Mouse (Mus musculus): ENCODE results near the gene Ctdnep1. TPM values are rescaled to one million over a fixed set of nuclear protein-coding genes. Genes with fewer than 3 reads are reported as not detected.

The Ctdnep1 gene
- polyA plus RNA-seq, 1 experiment from 2014 or later: 20.7 TPM

GRCm38 (mm10) chr11:69937385-69937784 lies 43.6 kb upstream of the Ctdnep1 start:
- 36% methylated on average over 4 of the region's 4 CpGs for WGBS
- H3K4me2 ChIP-seq (ENCODE audit: low read depth, low read length): no peak overlapping the region
- H3K9me3 ChIP-seq (ENCODE audit: control insufficient read depth, low read length): no peaks in the 10 kb centered on the region
- no peak overlapping the region for H3K4me3 ChIP-seq (ENCODE audit: low read length)
- H3K27ac ChIP-seq (ENCODE audit: low read length): 0 out of 2 replicates have a peak overlapping the region, but pooled peaks have one; percentile 46
- no peak for ATAC-seq
- 0 out of 2 replicates have a peak, but pooled peaks cover 3% of the 10 kb centered on the region for H3K27me3 ChIP-seq (replicated peaks; ENCODE audit: control insufficient read depth, insufficient read depth, low read length)
- peaks cover 35% of the 10 kb centered on the region for H3K4me1 ChIP-seq (ENCODE audit: control insufficient read depth, insufficient read depth, low read length)
- H3K9ac ChIP-seq (ENCODE audit: low read depth, low read length): 0 out of 2 replicates have a peak overlapping the region, but pooled peaks have one; percentile 22
- H3K36me3 ChIP-seq (ENCODE audit: control insufficient read depth, insufficient read depth, low read length): no peaks in the 10 kb centered on the region

GRCm38 (mm10) chr11:69937834-69938233 lies 43.1 kb upstream of the Ctdnep1 start:
- H3K4me2 ChIP-seq (ENCODE audit: low read depth, low read length): no peak overlapping the region
- H3K27me3 ChIP-seq (replicated peaks; ENCODE audit: control insufficient read depth, insufficient read depth, low read length): 0 out of 2 replicates have a peak, but pooled peaks cover 3% of the 10 kb centered on the region
- 76% methylated on average over 5 of the region's 5 CpGs for WGBS
- 0 out of 2 replicates have a peak overlapping the region, but pooled peaks have one; percentile 46 for H3K27ac ChIP-seq (ENCODE audit: low read length)
- H3K4me1 ChIP-seq (ENCODE audit: control insufficient read depth, insufficient read depth, low read length): peaks cover 35% of the 10 kb centered on the region
- 0 out of 2 replicates have a peak overlapping the region, but pooled peaks have one; percentile 22 for H3K9ac ChIP-seq (ENCODE audit: low read depth, low read length)
- H3K4me3 ChIP-seq (ENCODE audit: low read length): no peak overlapping the region
- ATAC-seq: no peak
- no peaks in the 10 kb centered on the region for H3K9me3 ChIP-seq (ENCODE audit: control insufficient read depth, low read length)
- no peaks in the 10 kb centered on the region for H3K36me3 ChIP-seq (ENCODE audit: control insufficient read depth, insufficient read depth, low read length)

GRCm38 (mm10) chr11:69938401-69938979 lies 42.5 kb upstream of the Ctdnep1 start:
- H3K9me3 ChIP-seq (ENCODE audit: control insufficient read depth, low read length): no peaks in the 10 kb centered on the region
- H3K4me3 ChIP-seq (ENCODE audit: low read length): no peak overlapping the region
- H3K4me2 ChIP-seq (ENCODE audit: low read depth, low read length): no peak overlapping the region
- 27% methylated on average over 9 of the region's 9 CpGs for WGBS
- H3K27me3 ChIP-seq (replicated peaks; ENCODE audit: control insufficient read depth, insufficient read depth, low read length): 0 out of 2 replicates have a peak, but pooled peaks cover 3% of the 10 kb centered on the region
- H3K36me3 ChIP-seq (ENCODE audit: control insufficient read depth, insufficient read depth, low read length): no peaks in the 10 kb centered on the region
- no peak overlapping the region for H3K27ac ChIP-seq (ENCODE audit: low read length)
- ATAC-seq: no peak
- H3K9ac ChIP-seq (ENCODE audit: low read depth, low read length): no peak overlapping the region
- peaks cover 35% of the 10 kb centered on the region for H3K4me1 ChIP-seq (ENCODE audit: control insufficient read depth, insufficient read depth, low read length)

- Histone ChIP-seq H3K36me3 (ENCODE audit: control insufficient read depth, insufficient read depth, low read length) (no peaks in the 10 kb centered on the region; the same call in 1 of the 2 replicates), H3K27me3 (replicated peaks; ENCODE audit: control insufficient read depth, insufficient read depth, low read length) (0 out of 2 replicates have a peak, but pooled peaks cover 3% of the 10 kb centered on the region), H3K9me3 (ENCODE audit: control insufficient read depth, low read length) (no peaks in the 10 kb centered on the region), H3K27ac (ENCODE audit: low read length) (no peak overlapping the region), H3K4me3 (ENCODE audit: low read length) (no peak overlapping the region), H3K4me2 (ENCODE audit: low read depth, low read length) (no peak overlapping the region), H3K9ac (ENCODE audit: low read depth, low read length) (no peak overlapping the region), H3K4me1 (ENCODE audit: control insufficient read depth, insufficient read depth, low read length) (peaks cover 35% of the 10 kb centered on the region)
- ATAC-seq: no peak
- WGBS: 68% methylated on average over 5 of the region's 5 CpGs
These were observed 41.8 kb upstream of the Ctdnep1 start for GRCm38 (mm10) chr11:69939181-69939580.

GRCm38 (mm10) chr11:69939731-69940130 lies 41.2 kb upstream of the Ctdnep1 start:
- no peaks in the 10 kb centered on the region for H3K9me3 ChIP-seq (ENCODE audit: control insufficient read depth, low read length)
- no peak overlapping the region for H3K4me3 ChIP-seq (ENCODE audit: low read length)
- no peak overlapping the region for H3K9ac ChIP-seq (ENCODE audit: low read depth, low read length)
- no peak overlapping the region for H3K27ac ChIP-seq (ENCODE audit: low read length)
- 94% methylated on average over 17 of the region's 17 CpGs for WGBS
- H3K4me1 ChIP-seq (ENCODE audit: control insufficient read depth, insufficient read depth, low read length): peaks cover 32% of the 10 kb centered on the region
- no peak for ATAC-seq
- H3K36me3 ChIP-seq (ENCODE audit: control insufficient read depth, insufficient read depth, low read length): no peaks in the 10 kb centered on the region; the same call in 1 of the 2 replicates
- no peak overlapping the region for H3K4me2 ChIP-seq (ENCODE audit: low read depth, low read length)
- H3K27me3 ChIP-seq (replicated peaks; ENCODE audit: control insufficient read depth, insufficient read depth, low read length): 0 out of 2 replicates have a peak, but pooled peaks cover 3% of the 10 kb centered on the region

GRCm38 (mm10) chr11:69940962-69941361 lies 40.0 kb upstream of the Ctdnep1 start:
- no peak for ATAC-seq
- H3K4me1 ChIP-seq (ENCODE audit: control insufficient read depth, insufficient read depth, low read length): peaks cover 23% of the 10 kb centered on the region
- H3K9ac ChIP-seq (ENCODE audit: low read depth, low read length): no peak overlapping the region
- no peaks in the 10 kb centered on the region for H3K9me3 ChIP-seq (ENCODE audit: control insufficient read depth, low read length)
- H3K36me3 ChIP-seq (ENCODE audit: control insufficient read depth, insufficient read depth, low read length): no peaks in the 10 kb centered on the region; the same call in 1 of the 2 replicates
- 0 out of 2 replicates have a peak, but pooled peaks cover 3% of the 10 kb centered on the region for H3K27me3 ChIP-seq (replicated peaks; ENCODE audit: control insufficient read depth, insufficient read depth, low read length)
- 67% methylated on average over 4 of the region's 4 CpGs for WGBS
- no peak overlapping the region for H3K27ac ChIP-seq (ENCODE audit: low read length)
- no peak overlapping the region for H3K4me2 ChIP-seq (ENCODE audit: low read depth, low read length)
- H3K4me3 ChIP-seq (ENCODE audit: low read length): no peak overlapping the region

GRCm38 (mm10) chr11:69945216-69945615 lies 35.7 kb upstream of the Ctdnep1 start:
- H3K4me3 ChIP-seq (ENCODE audit: low read length): no peak overlapping the region

GRCm38 (mm10) chr11:69945997-69946891 lies 34.7 kb upstream of the Ctdnep1 start:
- no peaks in the 10 kb centered on the region; the same call in 1 of the 2 replicates for H3K36me3 ChIP-seq (ENCODE audit: control insufficient read depth, insufficient read depth, low read length)
- H3K4me2 ChIP-seq (ENCODE audit: low read depth, low read length): peak overlapping the region; percentile 83
- no peak for ATAC-seq
- WGBS: 86% methylated on average over 18 of the region's 18 CpGs
- no peaks in the 10 kb centered on the region for H3K9me3 ChIP-seq (ENCODE audit: control insufficient read depth, low read length)
- 0 out of 2 replicates have a peak overlapping the region, but pooled peaks have one; percentile 53 for H3K27ac ChIP-seq (ENCODE audit: low read length)
- H3K4me1 ChIP-seq (ENCODE audit: control insufficient read depth, insufficient read depth, low read length): peaks cover 6% of the 10 kb centered on the region
- no peaks in the 10 kb centered on the region for H3K27me3 ChIP-seq (replicated peaks; ENCODE audit: control insufficient read depth, insufficient read depth, low read length)
- H3K4me3 ChIP-seq (ENCODE audit: low read length): peak overlapping the region; percentile 53; the same call in 1 of the 2 replicates
- 0 out of 2 replicates have a peak overlapping the region, but pooled peaks have one; percentile 21 for H3K9ac ChIP-seq (ENCODE audit: low read depth, low read length)

More at GRCm38 (mm10) chr11:69945216-69945615, 35.7 kb upstream of the Ctdnep1 start:
- H3K9ac ChIP-seq (ENCODE audit: low read depth, low read length): no peak overlapping the region
- ATAC-seq: no peak
- no peaks in the 10 kb centered on the region for H3K27me3 ChIP-seq (replicated peaks; ENCODE audit: control insufficient read depth, insufficient read depth, low read length)
- H3K4me1 ChIP-seq (ENCODE audit: control insufficient read depth, insufficient read depth, low read length): peaks cover 6% of the 10 kb centered on the region
- no peaks in the 10 kb centered on the region for H3K9me3 ChIP-seq (ENCODE audit: control insufficient read depth, low read length)
- WGBS: 76% methylated on average over 13 of the region's 13 CpGs
- no peak overlapping the region for H3K4me2 ChIP-seq (ENCODE audit: low read depth, low read length)
- no peaks in the 10 kb centered on the region; the same call in 1 of the 2 replicates for H3K36me3 ChIP-seq (ENCODE audit: control insufficient read depth, insufficient read depth, low read length)
- H3K27ac ChIP-seq (ENCODE audit: low read length): no peak overlapping the region

Measured in intestine, embryonic 16.5 days (tissue).